Mouse (Mus musculus) bone marrow, adult 2 months (tissue): ENCODE results near the gene Olfr786.

Experiments
- CTCF ChIP-seq: fragments of 200-500 bp; IDR thresholded peaks from 2 replicates; pipeline ENCODE4 v1.5.1; 2011; ENCODE audit warnings: low read length, control low read depth; ENCODE audit not compliant: control insufficient read depth, insufficient read depth
- POLR2A ChIP-seq: fragments of 200-500 bp; IDR thresholded peaks from 2 replicates; pipeline ENCODE4 v1.6.1; 2011; ENCODE audit warnings: low read depth, mild to moderate bottlenecking, control low read depth, low read length, borderline replicate concordance; ENCODE audit not compliant: control insufficient read depth

- no peak for TF ChIP-seq CTCF
- TF ChIP-seq POLR2A = no peak
Observed at GRCm38 (mm10) chr10:129473723-129474122, 46.6 kb downstream of the Olfr786 start.
